Mouse (Mus musculus) 416B (cell line): ENCODE data around the gene Ifi27l2b.
A peak's percentile ranks its signal among the peaks of the same experiment; 100 is the strongest.
"Not testable (repeated sequence)": the region's sequence is repeated elsewhere in the genome, so short reads cannot be mapped to it uniquely, and the experiment has no call there.

Experiments
- DNase-seq: peaks from one replicate; pipeline ENCODE4 v3.0.0; 2011; ENCODE audit warnings: low read depth

Ifi27l2b gene

GRCm38 (mm10) chr12:103457140-103457539 lies at the start of gene Ifi27l2b:
Gene Ifi27l2b (minus strand): TSS chr12:103457223.
- DNase-seq = peak; percentile 63

- DNase-seq = no peak
Measured at GRCm38 (mm10) chr12:103504402-103504801, 47.4 kb upstream of the Ifi27l2b start.

- DNase-seq = no peak
Measured at GRCm38 (mm10) chr12:103503300-103503699, 46.3 kb upstream of the Ifi27l2b start.

- no peak for DNase-seq
Measured at GRCm38 (mm10) chr12:103499261-103499660, 42.2 kb upstream of the Ifi27l2b start.

GRCm38 (mm10) chr12:103498768-103499167 lies 41.7 kb upstream of the Ifi27l2b start:
- no peak for DNase-seq

- DNase-seq = peak; percentile 60
Measured at GRCm38 (mm10) chr12:103494486-103494885, 37.5 kb upstream of the Ifi27l2b start.

- DNase-seq = peak; percentile 85
Measured at GRCm38 (mm10) chr12:103492767-103493166, 35.7 kb upstream of the Ifi27l2b start.

GRCm38 (mm10) chr12:103491091-103491730 lies 34.2 kb upstream of the Ifi27l2b start:
- peak; percentile 90 for DNase-seq

- no peak for DNase-seq
Measured at GRCm38 (mm10) chr12:103487750-103488149, 30.7 kb upstream of the Ifi27l2b start.

- DNase-seq = no peak
Measured at GRCm38 (mm10) chr12:103487276-103487675, 30.3 kb upstream of the Ifi27l2b start.

GRCm38 (mm10) chr12:103486726-103487125 lies 29.7 kb upstream of the Ifi27l2b start:
- no peak for DNase-seq

- DNase-seq = not testable (repeated sequence)
Measured at GRCm38 (mm10) chr12:103484200-103484972, 27.4 kb upstream of the Ifi27l2b start.

- no peak for DNase-seq
Measured at GRCm38 (mm10) chr12:103482781-103483180, 25.8 kb upstream of the Ifi27l2b start.

- DNase-seq = no peak
Measured at GRCm38 (mm10) chr12:103481671-103482070, 24.6 kb upstream of the Ifi27l2b start.

GRCm38 (mm10) chr12:103477461-103478015 lies 20.5 kb upstream of the Ifi27l2b start:
- DNase-seq = no peak

- no peak for DNase-seq
Measured at GRCm38 (mm10) chr12:103476779-103477389, 19.9 kb upstream of the Ifi27l2b start.

GRCm38 (mm10) chr12:103474481-103474880 lies 17.5 kb upstream of the Ifi27l2b start:
- DNase-seq = no peak

- DNase-seq = not testable (repeated sequence)
Measured at GRCm38 (mm10) chr12:103456727-103457126, 296 bp downstream of the Ifi27l2b start.

- DNase-seq = no peak
Measured at GRCm38 (mm10) chr12:103453361-103453760, 3.7 kb downstream of the Ifi27l2b start.

GRCm38 (mm10) chr12:103445060-103445459 lies 12.0 kb downstream of the Ifi27l2b start:
- no peak for DNase-seq

GRCm38 (mm10) chr12:103444261-103444660 lies 12.8 kb downstream of the Ifi27l2b start:
- not testable (repeated sequence) for DNase-seq

- peak; percentile 36 for DNase-seq
Measured at GRCm38 (mm10) chr12:103443524-103443923, 13.5 kb downstream of the Ifi27l2b start, which contains the start of gene Ifi27l2a. Gene Ifi27l2a (minus strand): TSS chr12:103443680.
